Mouse (Mus musculus) v-Abl transformed pro-B cells (cell line): Measurements from ENCODE around the gene Zkscan2.

Source experiments
- in situ Hi-C, 2 experiments: fragments of 400-800 bp; cut with MboI; formaldehyde crosslinking; loops; one replicate each; pipeline ENCODE4 v1.15.1; 2025; ENCODE audit not compliant: unreplicated experiment in 2 of 2

Gene Zkscan2

DNA sequence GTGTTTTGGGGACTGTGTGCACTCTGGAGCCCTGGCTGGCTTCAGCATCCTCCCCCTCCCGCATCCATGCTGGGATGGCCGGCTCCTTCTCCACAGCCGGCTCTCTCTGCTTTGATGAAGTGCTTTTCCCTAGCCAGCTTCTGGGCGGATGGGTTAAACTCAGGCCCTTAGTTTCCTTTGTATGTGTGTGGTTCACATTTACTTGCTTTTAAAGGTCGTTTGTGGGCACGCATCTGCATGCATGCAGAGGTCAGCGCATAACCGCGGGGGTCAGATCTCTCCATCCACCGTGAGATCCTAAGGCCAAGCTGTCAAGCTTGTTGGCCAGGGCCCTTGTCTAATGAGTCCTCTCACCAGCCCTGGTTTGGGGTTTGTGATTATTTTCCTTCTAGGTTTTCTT lies 50.6 kb downstream of the Zkscan2 start:
- in situ Hi-C loops: loop anchor here (25.0 kb wide), 2 partner anchors 1212 to 1237 kb away; partner anchors contain the start of gene Chp2 (in 1 of the 2)

DNA sequence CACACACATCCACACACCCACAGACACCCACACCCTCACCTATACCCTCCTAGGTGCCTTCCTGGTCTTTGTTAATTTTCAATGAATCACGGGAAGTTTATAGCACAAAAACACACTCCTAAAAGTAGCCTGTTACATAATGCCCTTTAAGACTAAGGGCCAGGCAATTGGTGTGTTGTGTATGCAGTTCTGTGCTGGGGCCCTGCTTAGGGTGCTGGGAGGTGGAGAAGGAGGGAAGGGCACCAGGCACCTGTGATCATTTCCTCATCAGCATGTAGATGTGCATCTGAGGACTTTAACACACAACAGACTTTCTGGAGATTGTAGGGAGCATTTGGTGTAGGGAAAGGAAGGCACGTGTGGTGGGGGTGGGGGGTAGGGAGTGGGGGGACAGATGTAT lies 51.5 kb downstream of the Zkscan2 start:
- in situ Hi-C loops: no loop called here

- in situ Hi-C loops: no loop called here
These were observed 58.2 kb downstream of the Zkscan2 start for GRCm38 (mm10) chr7:123442079-123442478.

GRCm38 (mm10) chr7:123431206-123431605 lies 69.0 kb downstream of the Zkscan2 start:
- in situ Hi-C loops: no loop called here

GRCm38 (mm10) chr7:123430411-123430705 lies 69.9 kb downstream of the Zkscan2 start:
- in situ Hi-C loops: no loop called here

DNA sequence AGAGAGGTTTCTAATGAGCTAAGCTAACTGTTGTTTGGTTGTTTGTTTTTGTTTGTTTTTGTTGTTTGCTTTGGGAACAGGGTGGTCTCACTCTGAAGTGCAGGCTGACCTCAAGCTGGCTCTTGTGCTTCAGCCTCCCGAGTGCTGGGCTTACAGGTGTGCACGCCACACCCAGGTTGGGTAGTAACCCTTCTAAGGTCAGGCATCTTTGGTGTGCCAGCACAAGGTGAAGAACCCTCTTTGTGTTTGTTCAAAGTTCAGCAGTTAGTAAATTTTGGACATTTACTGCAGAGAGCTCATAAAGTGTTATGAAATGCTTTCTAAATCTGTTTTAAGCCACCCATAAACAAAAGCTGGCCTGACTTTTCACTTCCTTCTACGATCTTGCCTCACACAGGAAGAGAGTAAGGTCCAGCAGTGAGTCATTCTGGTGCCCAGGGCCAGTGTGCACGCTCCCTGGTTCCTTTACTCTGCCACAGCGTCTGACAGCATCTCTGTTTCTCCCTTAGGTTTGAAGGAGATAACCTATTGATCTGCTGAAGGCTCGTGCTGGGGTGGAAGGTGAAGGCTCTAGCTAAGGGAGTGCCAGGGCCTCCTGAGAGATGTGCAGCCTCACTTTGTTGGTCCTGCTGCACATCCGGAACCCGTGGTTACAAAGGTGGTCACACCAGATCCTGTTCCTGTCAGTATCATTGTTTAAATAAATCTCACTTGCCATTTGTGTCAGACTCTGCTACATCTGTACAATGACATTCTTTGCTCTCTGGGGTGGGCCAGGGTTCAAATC lies 70.4 kb downstream of the Zkscan2 start:
- in situ Hi-C loops: no loop called here
